Mouse (Mus musculus): ENCODE measurements around the gene Batf3. TPM values are rescaled to one million over a fixed set of nuclear protein-coding genes. Genes with fewer than 3 reads are reported as not detected.

Gene Batf3
- polyA plus RNA-seq, 1 experiment from 2014 or later = 3.5 TPM

- WGBS = 63% methylated on average over 8 of the region's 8 CpGs
- Histone ChIP-seq H3K4me3 (ENCODE audit: low read depth, low read length) (no peak overlapping the region), H3K27ac (ENCODE audit: low read depth, low read length) (no peak overlapping the region)
These were observed 13.5 kb downstream of the Batf3 start for GRCm38 (mm10) chr1:191111146-191111545.

DNA sequence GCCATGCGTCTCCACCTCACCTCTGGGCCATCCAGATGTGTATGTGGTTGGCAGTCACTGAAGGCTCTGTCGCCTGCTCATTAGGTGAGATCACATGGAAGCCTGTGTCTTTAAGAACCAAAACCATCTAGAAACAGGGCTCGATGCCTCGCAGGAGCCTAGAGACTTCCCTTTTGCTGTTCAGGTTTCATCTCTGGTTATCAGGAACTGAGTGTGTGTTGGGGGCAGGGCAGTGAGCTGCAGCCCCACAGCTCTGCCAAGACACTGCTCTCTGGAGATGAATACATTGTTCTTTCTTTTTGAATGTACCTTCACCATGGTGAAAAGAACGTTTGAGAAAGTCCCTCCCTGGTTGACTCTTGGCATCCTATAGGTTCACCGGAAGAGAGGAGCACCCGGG is 17.2 kb downstream of the Batf3 start:
- H3K27me3 ChIP-seq (ENCODE audit: control insufficient read depth, insufficient read depth, low read length) = no peaks in the 10 kb centered on the region
- WGBS = 83% methylated on average over 7 of the region's 7 CpGs
- H3K4me2 ChIP-seq = no peak overlapping the region
- 0 out of 2 replicates have a peak, but pooled peaks cover 3% of the 10 kb centered on the region for H3K4me1 ChIP-seq (ENCODE audit: control insufficient read depth, insufficient read depth, low read length)
- H3K27ac ChIP-seq (ENCODE audit: low read depth, low read length) = no peak overlapping the region
- no peak overlapping the region for H3K4me3 ChIP-seq (ENCODE audit: low read depth, low read length)
- H3K36me3 ChIP-seq (ENCODE audit: control insufficient read depth, insufficient read depth, low read length) = no peaks in the 10 kb centered on the region
- DNase-seq (ENCODE audit: low spot score, missing footprints) (no peak), ATAC-seq (ENCODE audit: low FRiP score) (no peak)
- no peaks in the 10 kb centered on the region for H3K9me3 ChIP-seq (ENCODE audit: control insufficient read depth, low read length)
- no peak overlapping the region for H3K9ac ChIP-seq (ENCODE audit: low read length)

More at GRCm38 (mm10) chr1:191111146-191111545, 13.5 kb downstream of the Batf3 start:
- Histone ChIP-seq H3K9me3 (ENCODE audit: control insufficient read depth, low read length) (no peaks in the 10 kb centered on the region), H3K27me3 (ENCODE audit: control insufficient read depth, insufficient read depth, low read length) (no peaks in the 10 kb centered on the region), H3K36me3 (ENCODE audit: control insufficient read depth, insufficient read depth, low read length) (no peaks in the 10 kb centered on the region), H3K4me2 (no peak overlapping the region), H3K9ac (ENCODE audit: low read length) (no peak overlapping the region), H3K4me1 (ENCODE audit: control insufficient read depth, insufficient read depth, low read length) (0 out of 2 replicates have a peak, but pooled peaks cover 3% of the 10 kb centered on the region)
- DNase-seq (ENCODE audit: low spot score, missing footprints) = no peak
- ATAC-seq (ENCODE audit: low FRiP score) = no peak

DNA sequence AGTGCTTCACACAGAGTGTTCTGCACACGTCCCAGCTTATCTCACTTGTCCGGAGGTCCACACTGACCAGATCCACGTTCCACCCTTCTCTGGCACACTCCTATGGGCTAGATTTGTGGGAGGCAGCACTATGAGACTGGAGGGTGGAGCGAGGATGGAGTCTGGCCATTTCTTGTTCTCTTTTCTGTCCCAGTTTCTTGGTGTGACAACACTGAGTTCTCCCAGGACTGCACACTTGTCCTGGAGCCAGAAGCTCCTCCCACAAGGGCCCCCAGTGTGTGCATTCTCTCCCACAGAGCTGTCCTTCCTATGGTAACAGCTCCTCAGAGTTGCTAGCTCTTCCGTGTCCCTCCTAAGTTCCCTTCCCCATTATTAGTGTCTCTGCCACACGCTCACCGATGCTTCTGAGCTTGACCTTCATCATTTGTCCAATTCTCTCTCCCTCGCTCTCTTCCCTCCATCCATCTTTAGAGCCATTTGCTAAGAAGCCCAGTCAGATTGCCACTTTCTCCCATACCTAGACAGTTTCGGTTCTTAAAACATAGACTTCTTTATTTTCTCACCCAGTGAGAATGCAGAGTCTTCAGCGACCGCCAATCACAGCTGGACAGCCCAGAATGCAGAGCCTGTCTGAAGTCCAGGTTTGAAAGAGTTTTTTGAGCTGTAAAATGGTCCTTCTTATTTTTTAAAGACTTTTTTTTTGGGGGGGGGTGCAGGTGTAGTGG is 18.0 kb downstream of the Batf3 start:
- ATAC-seq (ENCODE audit: low FRiP score) (no peak), DNase-seq (ENCODE audit: low spot score, missing footprints) (no peak)
- Histone ChIP-seq H3K9me3 (ENCODE audit: control insufficient read depth, low read length) (no peaks in the 10 kb centered on the region), H3K27me3 (ENCODE audit: control insufficient read depth, insufficient read depth, low read length) (no peaks in the 10 kb centered on the region), H3K4me1 (ENCODE audit: control insufficient read depth, insufficient read depth, low read length) (0 out of 2 replicates have a peak, but pooled peaks cover 3% of the 10 kb centered on the region), H3K36me3 (ENCODE audit: control insufficient read depth, insufficient read depth, low read length) (no peaks in the 10 kb centered on the region), H3K4me2 (no peak overlapping the region), H3K9ac (ENCODE audit: low read length) (no peak overlapping the region), H3K4me3 (ENCODE audit: low read depth, low read length) (no peak overlapping the region), H3K27ac (ENCODE audit: low read depth, low read length) (no peak overlapping the region)
- 78% methylated on average over 11 of the region's 11 CpGs for WGBS

DNA sequence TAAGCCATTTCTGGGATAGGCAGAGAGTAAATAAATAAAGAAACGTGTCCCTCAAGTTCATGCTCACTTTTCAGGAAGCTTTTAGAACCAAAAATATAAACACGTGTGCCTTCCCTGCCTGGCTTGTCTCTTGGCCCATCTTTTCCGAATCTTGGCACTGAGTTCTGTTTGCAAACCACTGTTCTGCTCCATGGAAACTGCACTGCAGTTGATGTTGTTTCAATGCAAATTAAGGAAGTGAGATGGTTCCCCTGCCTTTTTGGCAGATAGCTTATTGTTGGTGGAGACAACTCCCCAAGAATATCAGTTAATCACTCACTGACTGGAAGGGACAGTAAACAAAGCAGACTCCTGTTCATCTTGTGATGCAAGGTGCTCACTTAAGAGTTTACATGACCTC is 25.1 kb downstream of the Batf3 start:
- 77% methylated on average over 3 of the region's 3 CpGs for WGBS

GRCm38 (mm10) chr1:191123696-191124095 is 26.0 kb downstream of the Batf3 start:
- Histone ChIP-seq H3K4me2 (no peak overlapping the region), H3K36me3 (ENCODE audit: control insufficient read depth, insufficient read depth, low read length) (no peaks in the 10 kb centered on the region), H3K27me3 (ENCODE audit: control insufficient read depth, insufficient read depth, low read length) (peaks cover 5% of the 10 kb centered on the region; the same call in 1 of the 2 replicates), H3K9ac (ENCODE audit: low read length) (no peak overlapping the region), H3K4me1 (ENCODE audit: control insufficient read depth, insufficient read depth, low read length) (0 out of 2 replicates have a peak, but pooled peaks cover 2% of the 10 kb centered on the region), H3K9me3 (ENCODE audit: control insufficient read depth, low read length) (no peaks in the 10 kb centered on the region), H3K27ac (ENCODE audit: low read depth, low read length) (no peak overlapping the region), H3K4me3 (ENCODE audit: low read depth, low read length) (no peak overlapping the region)
- DNase-seq (ENCODE audit: low spot score, missing footprints) = no peak
- WGBS = 77% methylated on average over 2 of the region's 2 CpGs
- ATAC-seq (ENCODE audit: low FRiP score) = no peak

More for the DNA sequence above, 25.1 kb downstream of the Batf3 start:
- Histone ChIP-seq H3K9ac (ENCODE audit: low read length) (no peak overlapping the region), H3K9me3 (ENCODE audit: control insufficient read depth, low read length) (no peaks in the 10 kb centered on the region), H3K4me2 (no peak overlapping the region), H3K4me3 (ENCODE audit: low read depth, low read length) (no peak overlapping the region), H3K4me1 (ENCODE audit: control insufficient read depth, insufficient read depth, low read length) (0 out of 2 replicates have a peak, but pooled peaks cover 2% of the 10 kb centered on the region), H3K36me3 (ENCODE audit: control insufficient read depth, insufficient read depth, low read length) (no peaks in the 10 kb centered on the region), H3K27ac (ENCODE audit: low read depth, low read length) (no peak overlapping the region), H3K27me3 (ENCODE audit: control insufficient read depth, insufficient read depth, low read length) (peaks cover 5% of the 10 kb centered on the region; the same call in 1 of the 2 replicates)
- ATAC-seq (ENCODE audit: low FRiP score) = no peak
- DNase-seq (ENCODE audit: low spot score, missing footprints) = no peak

DNA sequence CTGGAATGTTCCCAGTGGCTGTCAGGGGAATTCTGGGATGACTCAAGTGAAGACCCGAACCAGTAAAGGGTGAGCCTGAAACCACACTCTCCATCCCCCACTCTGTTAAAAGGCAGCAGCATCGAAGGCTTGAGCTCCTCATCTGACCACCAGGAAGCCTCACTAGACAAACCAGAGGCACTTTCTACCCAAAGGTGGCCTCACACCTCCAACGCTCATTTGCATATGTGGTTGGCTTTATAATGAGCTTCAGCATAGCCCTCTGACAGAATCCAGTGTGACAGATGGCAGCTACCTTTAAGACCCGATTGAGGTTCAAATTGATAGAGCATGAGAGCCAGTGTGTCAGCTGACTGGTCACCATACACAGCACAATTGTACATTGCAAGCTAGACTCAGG is 26.6 kb downstream of the Batf3 start:
- H3K27ac ChIP-seq (ENCODE audit: low read depth, low read length) = no peak overlapping the region
- no peak overlapping the region for H3K4me2 ChIP-seq
- H3K4me1 ChIP-seq (ENCODE audit: control insufficient read depth, insufficient read depth, low read length) = 0 out of 2 replicates have a peak, but pooled peaks cover 2% of the 10 kb centered on the region
- H3K4me3 ChIP-seq (ENCODE audit: low read depth, low read length) = no peak overlapping the region
- peaks cover 5% of the 10 kb centered on the region; the same call in 1 of the 2 replicates for H3K27me3 ChIP-seq (ENCODE audit: control insufficient read depth, insufficient read depth, low read length)
- no peaks in the 10 kb centered on the region; the same call in 1 of the 2 replicates for H3K9me3 ChIP-seq (ENCODE audit: control insufficient read depth, low read length)
- no peak for DNase-seq (ENCODE audit: low spot score, missing footprints)
- H3K9ac ChIP-seq (ENCODE audit: low read length) = no peak overlapping the region
- no peak for ATAC-seq (ENCODE audit: low FRiP score)
- no peaks in the 10 kb centered on the region for H3K36me3 ChIP-seq (ENCODE audit: control insufficient read depth, insufficient read depth, low read length)
- 64% methylated on average over 4 of the region's 4 CpGs for WGBS

DNA sequence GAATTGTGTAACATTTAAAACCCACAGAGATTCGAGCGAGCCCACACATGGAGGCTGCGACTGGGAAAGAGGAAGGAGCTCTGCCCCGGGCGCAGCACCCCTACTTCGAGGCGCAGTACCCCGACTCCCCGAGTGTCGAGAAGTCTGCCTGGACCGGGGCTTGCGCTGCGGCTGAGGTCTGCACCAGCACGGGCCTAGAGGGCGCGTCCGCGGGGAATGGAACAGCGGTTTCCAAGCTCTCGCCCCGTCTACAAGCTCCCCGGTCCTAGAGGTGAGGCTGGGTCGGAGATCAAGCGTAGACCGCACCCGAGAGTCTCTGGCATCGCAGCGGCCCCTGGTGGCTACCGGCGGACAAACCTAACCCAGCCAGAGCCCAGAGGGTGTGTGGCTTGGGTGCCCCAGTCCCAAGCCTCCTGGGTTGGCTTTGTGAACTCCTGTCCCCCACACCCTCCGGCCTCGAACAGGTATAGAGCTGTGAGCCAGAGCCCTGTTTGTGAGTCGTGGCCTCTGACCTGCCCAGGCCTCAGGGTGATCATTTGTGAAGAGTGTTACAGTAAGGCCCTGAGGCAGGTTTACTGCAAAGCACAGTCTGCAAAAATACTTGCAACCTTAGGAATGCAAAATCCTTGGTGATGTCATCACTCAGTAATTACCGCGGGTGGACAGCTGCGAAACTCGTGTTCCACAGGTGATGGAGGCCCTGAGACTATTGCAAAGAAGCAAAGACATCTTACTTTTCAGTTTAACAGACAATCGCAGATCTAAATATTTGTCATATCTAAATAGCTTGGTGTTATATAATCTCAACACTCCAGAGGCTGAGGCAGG is 28.4 kb downstream of the Batf3 start:
- 15% methylated on average over 38 of the region's 38 CpGs for WGBS
- peak overlapping the region; percentile 13; the same call in 1 of the 2 replicates for H3K4me3 ChIP-seq (ENCODE audit: low read depth, low read length)
- no peak overlapping the region for H3K27ac ChIP-seq (ENCODE audit: low read depth, low read length)
- no peaks in the 10 kb centered on the region; the same call in 1 of the 2 replicates for H3K9me3 ChIP-seq (ENCODE audit: control insufficient read depth, low read length)
- ATAC-seq (ENCODE audit: low FRiP score) (peak; percentile 86), DNase-seq (ENCODE audit: low spot score, missing footprints) (peak; percentile 96)
- H3K4me1 ChIP-seq (ENCODE audit: control insufficient read depth, insufficient read depth, low read length) = 0 out of 2 replicates have a peak, but pooled peaks cover 2% of the 10 kb centered on the region
- peak overlapping the region; percentile 39 for H3K4me2 ChIP-seq
- H3K9ac ChIP-seq (ENCODE audit: low read length) = 0 out of 2 replicates have a peak overlapping the region, but pooled peaks have one; percentile 33
- H3K27me3 ChIP-seq (ENCODE audit: control insufficient read depth, insufficient read depth, low read length) = peaks cover 5% of the 10 kb centered on the region; the same call in 1 of the 2 replicates
- no peaks in the 10 kb centered on the region for H3K36me3 ChIP-seq (ENCODE audit: control insufficient read depth, insufficient read depth, low read length)

- 89% methylated on average over 2 of the region's 2 CpGs for WGBS
- Histone ChIP-seq H3K27ac (ENCODE audit: low read depth, low read length) (no peak overlapping the region), H3K4me3 (ENCODE audit: low read depth, low read length) (no peak overlapping the region), H3K9ac (ENCODE audit: low read length) (no peak overlapping the region), H3K36me3 (ENCODE audit: control insufficient read depth, insufficient read depth, low read length) (no peaks in the 10 kb centered on the region), H3K4me2 (no peak overlapping the region), H3K27me3 (ENCODE audit: control insufficient read depth, insufficient read depth, low read length) (no peaks in the 10 kb centered on the region), H3K9me3 (ENCODE audit: control insufficient read depth, low read length) (no peaks in the 10 kb centered on the region; the same call in 1 of the 2 replicates), H3K4me1 (ENCODE audit: control insufficient read depth, insufficient read depth, low read length) (no peaks in the 10 kb centered on the region)
- no peak for DNase-seq (ENCODE audit: low spot score, missing footprints)
- ATAC-seq (ENCODE audit: low FRiP score) = no peak
These were observed 34.0 kb downstream of the Batf3 start for GRCm38 (mm10) chr1:191131692-191132091.

Data from midbrain, embryonic 11.5 days (tissue).